Mouse (Mus musculus): ENCODE results near the gene Cdh18. TPM values are rescaled to one million over a fixed set of nuclear protein-coding genes. Genes with fewer than 3 reads are reported as not detected.
A peak's percentile ranks its signal among the peaks of the same experiment; 100 is the strongest.
"Not testable (repeated sequence)": the region's sequence is repeated elsewhere in the genome, so short reads cannot be mapped to it uniquely, and the experiment has no call there.

The Cdh18 gene
- polyA plus RNA-seq, 1 experiment from 2014 or later = 5.8 TPM

- Histone ChIP-seq H3K9me3 (no peaks in the 10 kb centered on the region), H3K4me2 (no peak overlapping the region), H3K9ac (no peak overlapping the region), H3K27me3 (no peaks in the 10 kb centered on the region), H3K4me3 (no peak overlapping the region), H3K36me3 (no peaks in the 10 kb centered on the region), H3K27ac (replicated peaks) (no peak overlapping the region), H3K4me1 (replicated peaks) (no peaks in the 10 kb centered on the region)
- WGBS = 79% methylated on average over 5 of the region's 5 CpGs
- ATAC-seq (ENCODE audit: low read depth) = no peak
Observed at GRCm38 (mm10) chr15:23096601-23097000, 547.8 kb downstream of the Cdh18 start.

- no peaks in the 10 kb centered on the region for H3K36me3 ChIP-seq
- no peak overlapping the region for H3K4me3 ChIP-seq
- ATAC-seq (ENCODE audit: low read depth) = no peak
- no peak overlapping the region for H3K4me2 ChIP-seq
- H3K27me3 ChIP-seq = no peaks in the 10 kb centered on the region
- no peak overlapping the region for H3K9ac ChIP-seq
- 29% methylated on average over 5 of the region's 5 CpGs for WGBS
- no peaks in the 10 kb centered on the region for H3K4me1 ChIP-seq (replicated peaks)
- no peaks in the 10 kb centered on the region for H3K9me3 ChIP-seq
- no peak overlapping the region for H3K27ac ChIP-seq (replicated peaks)
Observed at GRCm38 (mm10) chr15:23104668-23105380, 556.0 kb downstream of the Cdh18 start.

GRCm38 (mm10) chr15:23134950-23135715 is 586.3 kb downstream of the Cdh18 start:
- Histone ChIP-seq H3K4me3 (no peak overlapping the region), H3K27ac (replicated peaks) (no peak overlapping the region), H3K36me3 (no peaks in the 10 kb centered on the region), H3K9me3 (no peaks in the 10 kb centered on the region), H3K9ac (no peak overlapping the region), H3K4me2 (no peak overlapping the region), H3K27me3 (no peaks in the 10 kb centered on the region), H3K4me1 (replicated peaks) (0 out of 2 replicates have a peak, but pooled peaks cover 7% of the 10 kb centered on the region)
- peak; percentile 91 for ATAC-seq (ENCODE audit: low read depth)
- 47% methylated on average over 6 of the region's 6 CpGs for WGBS

GRCm38 (mm10) chr15:23136971-23137370 is 588.1 kb downstream of the Cdh18 start:
- no peak overlapping the region for H3K27ac ChIP-seq (replicated peaks)
- H3K36me3 ChIP-seq = no peaks in the 10 kb centered on the region
- H3K4me3 ChIP-seq = no peak overlapping the region
- no peak for ATAC-seq (ENCODE audit: low read depth)
- H3K9ac ChIP-seq = no peak overlapping the region
- 88% methylated on average over 3 of the region's 3 CpGs for WGBS
- H3K9me3 ChIP-seq = no peaks in the 10 kb centered on the region
- 0 out of 2 replicates have a peak, but pooled peaks cover 7% of the 10 kb centered on the region for H3K4me1 ChIP-seq (replicated peaks)
- H3K4me2 ChIP-seq = no peak overlapping the region
- no peaks in the 10 kb centered on the region for H3K27me3 ChIP-seq

GRCm38 (mm10) chr15:23142907-23143306 is 594.1 kb downstream of the Cdh18 start:
- not testable (repeated sequence) for H3K4me3 ChIP-seq; H3K27me3 ChIP-seq; ATAC-seq (ENCODE audit: low read depth); H3K4me1 ChIP-seq (replicated peaks); H3K9ac ChIP-seq; H3K27ac ChIP-seq (replicated peaks); H3K9me3 ChIP-seq; H3K36me3 ChIP-seq; H3K4me2 ChIP-seq
- 0% methylated on average over 1 of the region's 1 CpGs for WGBS

GRCm38 (mm10) chr15:23155883-23156282 is 607.1 kb downstream of the Cdh18 start:
- no peak for ATAC-seq (ENCODE audit: low read depth)
- Histone ChIP-seq H3K27ac (replicated peaks) (no peak overlapping the region), H3K4me1 (replicated peaks) (no peaks in the 10 kb centered on the region), H3K9me3 (no peaks in the 10 kb centered on the region), H3K36me3 (no peaks in the 10 kb centered on the region), H3K4me3 (no peak overlapping the region), H3K27me3 (no peaks in the 10 kb centered on the region), H3K9ac (no peak overlapping the region), H3K4me2 (no peak overlapping the region)
- 89% methylated on average over 2 of the region's 2 CpGs for WGBS

GRCm38 (mm10) chr15:23164869-23165268 is 616.0 kb downstream of the Cdh18 start:
- Histone ChIP-seq H3K9ac (no peak overlapping the region), H3K4me2 (no peak overlapping the region), H3K9me3 (no peaks in the 10 kb centered on the region), H3K27me3 (no peaks in the 10 kb centered on the region), H3K36me3 (no peaks in the 10 kb centered on the region), H3K27ac (replicated peaks) (no peak overlapping the region), H3K4me1 (replicated peaks) (no peaks in the 10 kb centered on the region), H3K4me3 (no peak overlapping the region)
- no peak for ATAC-seq (ENCODE audit: low read depth)
- WGBS = 89% methylated on average over 4 of the region's 4 CpGs

GRCm38 (mm10) chr15:23174623-23175022 is 625.8 kb downstream of the Cdh18 start:
- peak; percentile 50; the same call in 1 of the 2 replicates for ATAC-seq (ENCODE audit: low read depth)
- Histone ChIP-seq H3K27me3 (no peaks in the 10 kb centered on the region), H3K4me2 (no peak overlapping the region), H3K4me1 (replicated peaks) (no peaks in the 10 kb centered on the region), H3K9ac (no peak overlapping the region), H3K4me3 (no peak overlapping the region), H3K9me3 (no peaks in the 10 kb centered on the region), H3K27ac (replicated peaks) (no peak overlapping the region), H3K36me3 (no peaks in the 10 kb centered on the region)
- 54% methylated on average over 5 of the region's 5 CpGs for WGBS

GRCm38 (mm10) chr15:23212068-23212467 is 663.2 kb downstream of the Cdh18 start:
- H3K4me1 ChIP-seq (replicated peaks) = no peaks in the 10 kb centered on the region
- no peaks in the 10 kb centered on the region for H3K27me3 ChIP-seq
- WGBS = 92% methylated on average over 3 of the region's 3 CpGs
- H3K36me3 ChIP-seq = no peaks in the 10 kb centered on the region
- H3K27ac ChIP-seq (replicated peaks) = no peak overlapping the region
- H3K9me3 ChIP-seq = no peaks in the 10 kb centered on the region
- no peak overlapping the region for H3K4me3 ChIP-seq
- no peak overlapping the region for H3K4me2 ChIP-seq
- no peak overlapping the region for H3K9ac ChIP-seq
- ATAC-seq (ENCODE audit: low read depth) = no peak

- Histone ChIP-seq H3K4me2 (no peak overlapping the region), H3K9me3 (no peaks in the 10 kb centered on the region), H3K4me1 (replicated peaks) (no peaks in the 10 kb centered on the region), H3K9ac (no peak overlapping the region), H3K27me3 (no peaks in the 10 kb centered on the region), H3K4me3 (no peak overlapping the region), H3K36me3 (no peaks in the 10 kb centered on the region), H3K27ac (replicated peaks) (no peak overlapping the region)
- 76% methylated on average over 2 of the region's 2 CpGs for WGBS
- ATAC-seq (ENCODE audit: low read depth) = no peak
Observed at GRCm38 (mm10) chr15:23230616-23231015, 681.8 kb downstream of the Cdh18 start.

- no peaks in the 10 kb centered on the region for H3K4me1 ChIP-seq (replicated peaks)
- no peaks in the 10 kb centered on the region for H3K27me3 ChIP-seq
- H3K9ac ChIP-seq = no peak overlapping the region
- H3K36me3 ChIP-seq = no peaks in the 10 kb centered on the region
- H3K27ac ChIP-seq (replicated peaks) = no peak overlapping the region
- no peaks in the 10 kb centered on the region for H3K9me3 ChIP-seq
- H3K4me3 ChIP-seq = no peak overlapping the region
- no peak for ATAC-seq (ENCODE audit: low read depth)
- 72% methylated on average over 5 of the region's 5 CpGs for WGBS
- no peak overlapping the region for H3K4me2 ChIP-seq
Observed at GRCm38 (mm10) chr15:23257751-23258440, 709.1 kb downstream of the Cdh18 start.

GRCm38 (mm10) chr15:23278421-23278820 is 729.6 kb downstream of the Cdh18 start:
- H3K36me3 ChIP-seq = no peaks in the 10 kb centered on the region
- no peak for ATAC-seq (ENCODE audit: low read depth)

More at GRCm38 (mm10) chr15:23278421-23278820, 729.6 kb downstream of the Cdh18 start:
- Histone ChIP-seq H3K4me2 (no peak overlapping the region), H3K27ac (replicated peaks) (no peak overlapping the region), H3K4me3 (no peak overlapping the region), H3K9me3 (no peaks in the 10 kb centered on the region), H3K4me1 (replicated peaks) (no peaks in the 10 kb centered on the region), H3K9ac (no peak overlapping the region), H3K27me3 (no peaks in the 10 kb centered on the region)
- WGBS = 79% methylated on average over 4 of the region's 4 CpGs
